Mouse (Mus musculus): ENCODE data around the gene Cdc42bpa. TPM values are rescaled to one million over a fixed set of nuclear protein-coding genes. Genes with fewer than 3 reads are reported as not detected.
A peak's percentile ranks its signal among the peaks of the same experiment; 100 is the strongest.

Gene Cdc42bpa
- polyA plus RNA-seq, 1 experiment from 2014 or later = 33.6 TPM

- no peak overlapping the region for H3K4me2 ChIP-seq (ENCODE audit: low read depth, low read length)
- H3K36me3 ChIP-seq (ENCODE audit: control insufficient read depth, insufficient read depth, low read length) = no peaks in the 10 kb centered on the region
- WGBS = 66% methylated on average over 7 of the region's 7 CpGs
- no peaks in the 10 kb centered on the region for H3K4me1 ChIP-seq (ENCODE audit: control insufficient read depth, insufficient read depth, low read length)
- no peaks in the 10 kb centered on the region for H3K27me3 ChIP-seq (ENCODE audit: control insufficient read depth, insufficient read depth, low read length)
- H3K9ac ChIP-seq (replicated peaks; ENCODE audit: low read depth, low read length) = no peak overlapping the region
- no peak for ATAC-seq (ENCODE audit: low read depth)
- no peak overlapping the region for H3K4me3 ChIP-seq (ENCODE audit: low read depth, low read length)
- H3K27ac ChIP-seq (ENCODE audit: low read depth, low read length) = no peak overlapping the region
- H3K9me3 ChIP-seq (ENCODE audit: control insufficient read depth, low read length) = no peaks in the 10 kb centered on the region
Observed at GRCm38 (mm10) chr1:180191651-180192220, 231.5 kb downstream of the Cdc42bpa start.

GRCm38 (mm10) chr1:180192866-180193265, 232.6 kb downstream of the Cdc42bpa start:
- Histone ChIP-seq H3K36me3 (ENCODE audit: control insufficient read depth, insufficient read depth, low read length) (no peaks in the 10 kb centered on the region), H3K9ac (replicated peaks; ENCODE audit: low read depth, low read length) (no peak overlapping the region), H3K27ac (ENCODE audit: low read depth, low read length) (no peak overlapping the region), H3K4me2 (ENCODE audit: low read depth, low read length) (no peak overlapping the region), H3K4me1 (ENCODE audit: control insufficient read depth, insufficient read depth, low read length) (no peaks in the 10 kb centered on the region), H3K27me3 (ENCODE audit: control insufficient read depth, insufficient read depth, low read length) (no peaks in the 10 kb centered on the region), H3K9me3 (ENCODE audit: control insufficient read depth, low read length) (no peaks in the 10 kb centered on the region), H3K4me3 (ENCODE audit: low read depth, low read length) (no peak overlapping the region)
- 65% methylated on average over 4 of the region's 4 CpGs for WGBS
- no peak for ATAC-seq (ENCODE audit: low read depth)

GRCm38 (mm10) chr1:180193391-180193935, 233.2 kb downstream of the Cdc42bpa start:
- no peaks in the 10 kb centered on the region for H3K9me3 ChIP-seq (ENCODE audit: control insufficient read depth, low read length)
- no peak overlapping the region for H3K27ac ChIP-seq (ENCODE audit: low read depth, low read length)
- no peaks in the 10 kb centered on the region for H3K4me1 ChIP-seq (ENCODE audit: control insufficient read depth, insufficient read depth, low read length)
- H3K27me3 ChIP-seq (ENCODE audit: control insufficient read depth, insufficient read depth, low read length) = no peaks in the 10 kb centered on the region
- H3K4me3 ChIP-seq (ENCODE audit: low read depth, low read length) = no peak overlapping the region
- 85% methylated on average over 8 of the region's 8 CpGs for WGBS
- no peak overlapping the region for H3K9ac ChIP-seq (replicated peaks; ENCODE audit: low read depth, low read length)
- ATAC-seq (ENCODE audit: low read depth) = no peak
- H3K4me2 ChIP-seq (ENCODE audit: low read depth, low read length) = no peak overlapping the region
- H3K36me3 ChIP-seq (ENCODE audit: control insufficient read depth, insufficient read depth, low read length) = no peaks in the 10 kb centered on the region

- Histone ChIP-seq H3K9ac (replicated peaks; ENCODE audit: low read depth, low read length) (no peak overlapping the region), H3K4me3 (ENCODE audit: low read depth, low read length) (no peak overlapping the region), H3K4me1 (ENCODE audit: control insufficient read depth, insufficient read depth, low read length) (no peaks in the 10 kb centered on the region), H3K36me3 (ENCODE audit: control insufficient read depth, insufficient read depth, low read length) (no peaks in the 10 kb centered on the region), H3K9me3 (ENCODE audit: control insufficient read depth, low read length) (no peaks in the 10 kb centered on the region), H3K27me3 (ENCODE audit: control insufficient read depth, insufficient read depth, low read length) (no peaks in the 10 kb centered on the region), H3K4me2 (ENCODE audit: low read depth, low read length) (no peak overlapping the region), H3K27ac (ENCODE audit: low read depth, low read length) (no peak overlapping the region)
- 91% methylated on average over 9 of the region's 9 CpGs for WGBS
- ATAC-seq (ENCODE audit: low read depth) = no peak
Observed at GRCm38 (mm10) chr1:180194048-180194447, 233.8 kb downstream of the Cdc42bpa start.

GRCm38 (mm10) chr1:180194781-180195471, 234.7 kb downstream of the Cdc42bpa start:
- Histone ChIP-seq H3K4me2 (ENCODE audit: low read depth, low read length) (peak overlapping the region; percentile 87), H3K9me3 (ENCODE audit: control insufficient read depth, low read length) (no peaks in the 10 kb centered on the region), H3K4me1 (ENCODE audit: control insufficient read depth, insufficient read depth, low read length) (no peaks in the 10 kb centered on the region), H3K27me3 (ENCODE audit: control insufficient read depth, insufficient read depth, low read length) (no peaks in the 10 kb centered on the region), H3K36me3 (ENCODE audit: control insufficient read depth, insufficient read depth, low read length) (no peaks in the 10 kb centered on the region), H3K9ac (replicated peaks; ENCODE audit: low read depth, low read length) (peak overlapping the region; percentile 42; the same call in 1 of the 2 replicates), H3K4me3 (ENCODE audit: low read depth, low read length) (peak overlapping the region; percentile 56), H3K27ac (ENCODE audit: low read depth, low read length) (no peak overlapping the region)
- WGBS = 31% methylated on average over 9 of the region's 9 CpGs
- peak; percentile 25; the same call in 1 of the 2 replicates for ATAC-seq (ENCODE audit: low read depth)

GRCm38 (mm10) chr1:180195703-180196381, 235.6 kb downstream of the Cdc42bpa start:
- Histone ChIP-seq H3K9ac (replicated peaks; ENCODE audit: low read depth, low read length) (peak overlapping the region; percentile 42), H3K9me3 (ENCODE audit: control insufficient read depth, low read length) (no peaks in the 10 kb centered on the region), H3K4me2 (ENCODE audit: low read depth, low read length) (peak overlapping the region; percentile 87), H3K27me3 (ENCODE audit: control insufficient read depth, insufficient read depth, low read length) (no peaks in the 10 kb centered on the region), H3K36me3 (ENCODE audit: control insufficient read depth, insufficient read depth, low read length) (no peaks in the 10 kb centered on the region), H3K27ac (ENCODE audit: low read depth, low read length) (no peak overlapping the region), H3K4me3 (ENCODE audit: low read depth, low read length) (peak overlapping the region; percentile 56), H3K4me1 (ENCODE audit: control insufficient read depth, insufficient read depth, low read length) (no peaks in the 10 kb centered on the region)
- peak; percentile 100 for ATAC-seq (ENCODE audit: low read depth)
- WGBS = under 1% methylated on average over 57 of the region's 57 CpGs

GRCm38 (mm10) chr1:180196508-180196907, 236.2 kb downstream of the Cdc42bpa start:
- Histone ChIP-seq H3K9ac (replicated peaks; ENCODE audit: low read depth, low read length) (no peak overlapping the region), H3K27me3 (ENCODE audit: control insufficient read depth, insufficient read depth, low read length) (no peaks in the 10 kb centered on the region), H3K9me3 (ENCODE audit: control insufficient read depth, low read length) (no peaks in the 10 kb centered on the region), H3K27ac (ENCODE audit: low read depth, low read length) (no peak overlapping the region), H3K36me3 (ENCODE audit: control insufficient read depth, insufficient read depth, low read length) (no peaks in the 10 kb centered on the region), H3K4me2 (ENCODE audit: low read depth, low read length) (peak overlapping the region; percentile 87; the same call in 1 of the 2 replicates), H3K4me1 (ENCODE audit: control insufficient read depth, insufficient read depth, low read length) (no peaks in the 10 kb centered on the region), H3K4me3 (ENCODE audit: low read depth, low read length) (no peak overlapping the region)
- no peak for ATAC-seq (ENCODE audit: low read depth)
- 93% methylated on average over 9 of the region's 9 CpGs for WGBS

- ATAC-seq (ENCODE audit: low read depth) = no peak
Observed at GRCm38 (mm10) chr1:180197956-180198355, 237.7 kb downstream of the Cdc42bpa start.

More at GRCm38 (mm10) chr1:180197956-180198355, 237.7 kb downstream of the Cdc42bpa start:
- Histone ChIP-seq H3K9me3 (ENCODE audit: control insufficient read depth, low read length) (no peaks in the 10 kb centered on the region), H3K36me3 (ENCODE audit: control insufficient read depth, insufficient read depth, low read length) (no peaks in the 10 kb centered on the region), H3K9ac (replicated peaks; ENCODE audit: low read depth, low read length) (no peak overlapping the region), H3K4me2 (ENCODE audit: low read depth, low read length) (no peak overlapping the region), H3K27me3 (ENCODE audit: control insufficient read depth, insufficient read depth, low read length) (no peaks in the 10 kb centered on the region), H3K27ac (ENCODE audit: low read depth, low read length) (no peak overlapping the region), H3K4me1 (ENCODE audit: control insufficient read depth, insufficient read depth, low read length) (no peaks in the 10 kb centered on the region), H3K4me3 (ENCODE audit: low read depth, low read length) (no peak overlapping the region)
- WGBS = 91% methylated on average over 3 of the region's 3 CpGs

Measured in neural tube, embryonic 14.5 days (tissue).